Mouse (Mus musculus): Measurements from ENCODE around the gene Cmtr2. TPM values are rescaled to one million over a fixed set of nuclear protein-coding genes. Genes with fewer than 3 reads are reported as not detected.

Cmtr2 gene
- polyA plus RNA-seq (2015; fragmentation: Illumina TruSeq; extraction: RNeasy Lipid Tissue Mini Kit (QIAGEN cat#74804); ENCODE audit: low read depth, low replicate concordance): 6.0 TPM

DNA sequence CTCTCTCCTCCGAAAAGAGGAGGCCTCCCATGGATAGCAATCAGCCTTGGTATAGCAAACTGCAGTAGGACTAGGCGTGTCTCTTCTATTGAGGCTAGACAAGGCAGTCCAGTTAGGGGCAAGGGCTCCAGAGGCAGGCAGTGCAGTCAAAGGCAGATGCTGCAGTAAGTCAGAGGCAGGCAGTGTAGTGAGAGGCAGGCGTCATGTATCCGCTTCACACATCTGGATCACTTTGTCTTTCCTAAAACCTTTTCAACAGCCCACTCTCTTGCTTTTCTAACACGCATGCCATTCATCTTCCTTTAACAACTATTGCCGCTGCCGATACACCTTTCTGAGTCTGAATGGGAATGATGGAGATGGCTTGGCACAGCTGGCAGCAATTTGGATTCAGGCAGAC lies at the start of gene Cmtr2:
Gene Cmtr2 (plus strand): TSS at position 301 of the 400 bp plus-strand sequence.

DNA sequence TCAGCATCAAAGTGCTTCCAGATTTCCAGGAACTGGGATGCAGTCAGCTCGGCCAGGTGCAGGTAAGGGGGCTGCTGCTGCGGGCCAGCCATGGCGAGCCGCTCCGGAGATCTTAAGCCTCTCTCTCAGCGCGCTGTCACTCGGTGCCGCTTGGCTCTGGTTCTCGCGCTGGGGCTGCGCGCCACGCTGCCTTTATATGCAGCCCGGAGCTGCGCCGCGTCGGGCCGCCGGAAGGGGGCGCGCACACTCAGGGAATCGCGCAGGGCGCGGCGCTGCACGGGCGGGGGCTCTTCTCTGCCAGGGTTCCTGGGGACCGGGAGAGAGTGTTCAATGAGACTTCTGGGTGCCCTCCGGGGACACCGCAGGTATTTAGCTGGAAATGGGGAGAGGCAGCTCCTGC lies 47.4 kb upstream of the Cmtr2 start, which contains the start of gene Calb2:
Gene Calb2 (minus strand): TSS at position 165 of the 400 bp plus-strand sequence.

GRCm38 (mm10) chr8:110266741-110267140 lies 51.3 kb downstream of the Cmtr2 start, which contains the start of gene Hydin:
Gene Hydin, plus strand, starts transcription at chr8:110266977.

Other genes with a start within 250 kb of the Cmtr2 start
- gene Tat, start 225.2 kb upstream of the Cmtr2 start, polyA plus RNA-seq (2015; fragmentation: Illumina TruSeq; extraction: RNeasy Lipid Tissue Mini Kit (QIAGEN cat#74804); ENCODE audit: low read depth, low replicate concordance): 0.30 TPM
- not detected for gene Chst4, start 175.9 kb upstream of the Cmtr2 start, polyA plus RNA-seq (2015; fragmentation: Illumina TruSeq; extraction: RNeasy Lipid Tissue Mini Kit (QIAGEN cat#74804); ENCODE audit: low read depth, low replicate concordance)
- 28.6 TPM for gene Zfp612, start 135.9 kb upstream of the Cmtr2 start, polyA plus RNA-seq (2015; fragmentation: Illumina TruSeq; extraction: RNeasy Lipid Tissue Mini Kit (QIAGEN cat#74804); ENCODE audit: low read depth, low replicate concordance)
- gene Gm21964, start 114.5 kb upstream of the Cmtr2 start, polyA plus RNA-seq (2015; fragmentation: Illumina TruSeq; extraction: RNeasy Lipid Tissue Mini Kit (QIAGEN cat#74804); ENCODE audit: low read depth, low replicate concordance): not detected
- gene Gm17720, start 112.9 kb upstream of the Cmtr2 start, polyA plus RNA-seq (2015; fragmentation: Illumina TruSeq; extraction: RNeasy Lipid Tissue Mini Kit (QIAGEN cat#74804); ENCODE audit: low read depth, low replicate concordance): not detected
- gene Calb2, start 47.5 kb upstream of the Cmtr2 start, polyA plus RNA-seq (2015; fragmentation: Illumina TruSeq; extraction: RNeasy Lipid Tissue Mini Kit (QIAGEN cat#74804); ENCODE audit: low read depth, low replicate concordance): 74.2 TPM
- 0.48 TPM for gene Hydin, start 51.3 kb downstream of the Cmtr2 start, polyA plus RNA-seq (2015; fragmentation: Illumina TruSeq; extraction: RNeasy Lipid Tissue Mini Kit (QIAGEN cat#74804); ENCODE audit: low read depth, low replicate concordance)